ENCODE assay signal across 8 mouse cellular contexts in genomic region chr9:44083392-44084121, GRCm38 (mm10). TPM values are rescaled to one million over a fixed set of nuclear protein-coding genes. Genes with fewer than 3 reads are reported as not detected.
DNase-seq lines count a peak whose midpoint lies in the region; ATAC-seq and TF ChIP-seq lines count a peak whose summit lies in the region.

No protein-coding gene starts in this region.

- H3K27ac ChIP-seq in left cerebral cortex, adult 2 months, result peak overlapping the region; percentile 96
- no peak overlapping the region for H3K27ac ChIP-seq in embryonic facial prominence, embryonic 12.5 days
- no peak overlapping the region for H3K27ac ChIP-seq in hindbrain, embryonic 14.5 days
- no peak overlapping the region for H3K27ac ChIP-seq in limb, embryonic 10.5 days

- H3K4me2 ChIP-seq in embryonic facial prominence, embryonic 12.5 days (replicated peaks), result peak overlapping the region; percentile 100
- peak overlapping the region; percentile 99 for H3K4me2 ChIP-seq in hindbrain, embryonic 14.5 days (replicated peaks)

- ATAC-seq in embryonic facial prominence, embryonic 12.5 days (ENCODE audit: insufficient number of reproducible peaks, insufficient read depth, low FRiP score, low TSS enrichment), result no peak
- ATAC-seq in hindbrain, embryonic 14.5 days (ENCODE audit: low FRiP score), result no peak

- H3K9me3 ChIP-seq in embryonic facial prominence, embryonic 12.5 days, result no peaks in the 10 kb centered on the region
- H3K9me3 ChIP-seq in hindbrain, embryonic 14.5 days (ENCODE audit: control insufficient read depth, low read length), result no peaks in the 10 kb centered on the region
- H3K9me3 ChIP-seq in limb, embryonic 10.5 days (replicated peaks), result no peaks in the 10 kb centered on the region

- no peaks in the 10 kb centered on the region for H3K36me3 ChIP-seq in embryonic facial prominence, embryonic 12.5 days
- H3K36me3 ChIP-seq in hindbrain, embryonic 14.5 days (replicated peaks; ENCODE audit: control insufficient read depth, insufficient read depth), result no peaks in the 10 kb centered on the region
- H3K36me3 ChIP-seq in limb, embryonic 10.5 days, result no peaks in the 10 kb centered on the region

- intact Hi-C loops in left cerebral cortex, adult 2 months (cut with DNase I), result loop anchor here (10.0 kb wide), 1 partner anchor 339 kb away; the partner anchor contains the start of gene Nectin1
- intact Hi-C loops in left cerebral cortex, postnatal 4 days (cut with DNase I), result no loop called here

- peak overlapping the region; percentile 81 for H3K4me3 ChIP-seq in left cerebral cortex, adult 2 months
- H3K4me3 ChIP-seq in embryonic facial prominence, embryonic 12.5 days, result peak overlapping the region; percentile 60
- H3K4me3 ChIP-seq in hindbrain, embryonic 14.5 days (replicated peaks; ENCODE audit: low read length), result peak overlapping the region; percentile 42
- peak overlapping the region; percentile 72 for H3K4me3 ChIP-seq in limb, embryonic 10.5 days

- H3K27me3 ChIP-seq in embryonic facial prominence, embryonic 12.5 days, result peaks cover 34% of the 10 kb centered on the region
- H3K27me3 ChIP-seq in hindbrain, embryonic 14.5 days (ENCODE audit: control insufficient read depth, insufficient read depth, low read length), result peaks cover 40% of the 10 kb centered on the region
- H3K27me3 ChIP-seq in limb, embryonic 10.5 days (ENCODE audit: low read depth, poor library complexity, severe bottlenecking), result peaks cover 83% of the 10 kb centered on the region

- DNase-seq in left cerebral cortex, adult 2 months (ENCODE audit: extremely low spot score in 1 of 2, low spot score in 2 of 2), result peak; percentile 70 to 73
- no peak for DNase-seq in left cerebral cortex, postnatal 4 days
- DNase-seq in hindbrain, embryonic 14.5 days (ENCODE audit: low spot score), result no peak
- no peak for DNase-seq in limb, embryonic 10.5 days (ENCODE audit: low spot score)
- DNase-seq in right cerebral cortex, postnatal 10 days (ENCODE audit: low spot score in 2 of 2), result peak; percentile 85 to 91
- DNase-seq in adrenal gland, postnatal 36 days, result no peak
- DNase-seq in spleen, adult 18-20 months, result no peak

- no peak overlapping the region for H3K9ac ChIP-seq in embryonic facial prominence, embryonic 12.5 days
- H3K9ac ChIP-seq in hindbrain, embryonic 14.5 days, result no peak overlapping the region

- WGBS in embryonic facial prominence, embryonic 12.5 days, result 9% methylated on average over 23 of the region's 23 CpGs
- 11% methylated on average over 23 of the region's 23 CpGs for WGBS in hindbrain, embryonic 14.5 days
- 7% methylated on average over 23 of the region's 23 CpGs for WGBS in limb, embryonic 10.5 days

- no peak for TF ChIP-seq CTCF in left cerebral cortex, adult 2 months (IDR thresholded peaks at IDR 0.05)

- peaks cover 45% of the 10 kb centered on the region for H3K4me1 ChIP-seq in embryonic facial prominence, embryonic 12.5 days
- H3K4me1 ChIP-seq in hindbrain, embryonic 14.5 days (replicated peaks; ENCODE audit: control insufficient read depth, insufficient read depth, low read length), result peaks cover 22% of the 10 kb centered on the region
- peaks cover 79% of the 10 kb centered on the region for H3K4me1 ChIP-seq in limb, embryonic 10.5 days

RNA-seq across cellular contexts. Expression of gene Usp2, which starts 16.7 kb away (rescaled TPM):
- 100 to 1,000 TPM in 1 of 2 experiments, 10 to 100 TPM in 1; 99.3 to 120 TPM for total RNA-seq in left cerebral cortex, adult 2 months (2021)
- 10 to 100 TPM; 30.2 to 31.9 TPM for total RNA-seq in left cerebral cortex, postnatal 4 days (2021)
- polyA plus RNA-seq in embryonic facial prominence, embryonic 12.5 days (2016; fragmentation: Nextera tagmentation; extraction: Ambion mirVana), result 8.8 and 10.4 TPM in 2 replicates
- 8.4 and 11.6 TPM in 2 replicates for polyA plus RNA-seq in hindbrain, embryonic 14.5 days (2014; fragmentation: Nextera tagmentation; extraction: Ambion mirVana)
- 8.9 and 10.7 TPM in 2 replicates for polyA plus RNA-seq in limb, embryonic 10.5 days (2016; fragmentation: Nextera tagmentation; extraction: Ambion mirVana)
- 10 to 100 TPM; 47.3 to 75.2 TPM for total RNA-seq in adrenal gland, postnatal 36 days (2021)

RNA-seq across cellular contexts. Expression of gene Mfrp, which starts 18.0 kb away (rescaled TPM):
- 1 to 10 TPM in 1 of 2 experiments, under 1 TPM in 1; 0.82 to 1.6 TPM for total RNA-seq in left cerebral cortex, adult 2 months (2021)
- total RNA-seq in left cerebral cortex, postnatal 4 days (2021), result not detected
- 0.13 and 0.20 TPM in 2 replicates for polyA plus RNA-seq in embryonic facial prominence, embryonic 12.5 days (2016; fragmentation: Nextera tagmentation; extraction: Ambion mirVana)
- 0.31 and 0.41 TPM in 2 replicates for polyA plus RNA-seq in hindbrain, embryonic 14.5 days (2014; fragmentation: Nextera tagmentation; extraction: Ambion mirVana)
- polyA plus RNA-seq in limb, embryonic 10.5 days (2016; fragmentation: Nextera tagmentation; extraction: Ambion mirVana), result 0.13 and 0.14 TPM in 2 replicates
- total RNA-seq in adrenal gland, postnatal 36 days (2021), result under 1 TPM in 1 of 2 experiments, not detected in 1; 0.10 TPM

RNA-seq across cellular contexts. Expression of gene C1qtnf5, which starts 23.5 kb away (rescaled TPM):
- 10 to 100 TPM; 14.2 to 15.3 TPM for total RNA-seq in left cerebral cortex, adult 2 months (2021)
- total RNA-seq in left cerebral cortex, postnatal 4 days (2021), result 10 to 100 TPM in 1 of 2 experiments, 1 to 10 TPM in 1; 5.3 to 10.6 TPM
- 0.78 and 1.3 TPM in 2 replicates for polyA plus RNA-seq in embryonic facial prominence, embryonic 12.5 days (2016; fragmentation: Nextera tagmentation; extraction: Ambion mirVana)
- polyA plus RNA-seq in hindbrain, embryonic 14.5 days (2014; fragmentation: Nextera tagmentation; extraction: Ambion mirVana), result 7.0 and 8.0 TPM in 2 replicates
- polyA plus RNA-seq in limb, embryonic 10.5 days (2016; fragmentation: Nextera tagmentation; extraction: Ambion mirVana), result 0.24 TPM in 1 of 2 replicates, not detected in the other
- total RNA-seq in adrenal gland, postnatal 36 days (2021), result 10 to 100 TPM; 13.0 to 20.4 TPM

RNA-seq across cellular contexts. Expression of gene Gm49380, which starts 29.7 kb away (rescaled TPM):
- under 1 TPM in 1 of 2 experiments, not detected in 1; 0.56 TPM for total RNA-seq in left cerebral cortex, adult 2 months (2021)
- under 1 TPM in 1 of 2 experiments, not detected in 1; 0.44 TPM for total RNA-seq in left cerebral cortex, postnatal 4 days (2021)
- 0.19 and 0.33 TPM in 2 replicates for polyA plus RNA-seq in embryonic facial prominence, embryonic 12.5 days (2016; fragmentation: Nextera tagmentation; extraction: Ambion mirVana)
- polyA plus RNA-seq in hindbrain, embryonic 14.5 days (2014; fragmentation: Nextera tagmentation; extraction: Ambion mirVana), result 0.35 TPM in 1 of 2 replicates, not detected in the other
- polyA plus RNA-seq in limb, embryonic 10.5 days (2016; fragmentation: Nextera tagmentation; extraction: Ambion mirVana), result 0.10 and 0.35 TPM in 2 replicates
- under 1 TPM; 0.70 to 0.76 TPM for total RNA-seq in adrenal gland, postnatal 36 days (2021)

RNA-seq across cellular contexts. Expression of gene Rnf26, which starts 29.8 kb away (rescaled TPM):
- total RNA-seq in left cerebral cortex, adult 2 months (2021), result 10 to 100 TPM; 32.7 to 33.1 TPM
- 10 to 100 TPM; 31.1 to 33.1 TPM for total RNA-seq in left cerebral cortex, postnatal 4 days (2021)
- 86.7 and 88.8 TPM in 2 replicates for polyA plus RNA-seq in embryonic facial prominence, embryonic 12.5 days (2016; fragmentation: Nextera tagmentation; extraction: Ambion mirVana)
- polyA plus RNA-seq in hindbrain, embryonic 14.5 days (2014; fragmentation: Nextera tagmentation; extraction: Ambion mirVana), result 30.6 and 32.7 TPM in 2 replicates
- 88.1 and 97.0 TPM in 2 replicates for polyA plus RNA-seq in limb, embryonic 10.5 days (2016; fragmentation: Nextera tagmentation; extraction: Ambion mirVana)
- total RNA-seq in adrenal gland, postnatal 36 days (2021), result 10 to 100 TPM; 28.0 to 32.7 TPM

Comparison
In these comparisons a context has a peak if more than half of its experiments do, and no peak if none do; other contexts are left out.
1. DNase-seq: peak in left cerebral cortex, adult 2 months (2 of 2) and right cerebral cortex, postnatal 10 days (2 of 2); none in left cerebral cortex, postnatal 4 days (single experiment), hindbrain, embryonic 14.5 days (single experiment), limb, embryonic 10.5 days (single experiment), adrenal gland, postnatal 36 days (0 of 2) and spleen, adult 18-20 months (0 of 2).
2. Peak in every context shown above with its lines, with median percentiles within 50 percentile points of each other: H3K4me3 ChIP-seq.